Mouse (Mus musculus) ES-Bruce4 (cell line): Measurements from ENCODE around the gene Marc2. TPM values are rescaled to one million over a fixed set of nuclear protein-coding genes. Genes with fewer than 3 reads are reported as not detected.
A peak's percentile ranks its signal among the peaks of the same experiment; 100 is the strongest.

Source experiments
- H3K27ac ChIP-seq: 2 replicates; pipeline ENCODE4 v1.5.1; 2012; ENCODE audit warnings: low read length, inconsistent platforms; ENCODE audit not compliant: insufficient read depth
- H3K27me3 ChIP-seq: 2 replicates; pipeline ENCODE4 v1.6.1; 2012; ENCODE audit warnings: mild to moderate bottlenecking, low read length, inconsistent platforms; ENCODE audit not compliant: control insufficient read depth, poor library complexity, insufficient read depth, severe bottlenecking
- H3K36me3 ChIP-seq: 2 replicates; pipeline ENCODE4 v1.6.1; 2012; ENCODE audit warnings: inconsistent platforms, mild to moderate bottlenecking, low read length, moderate library complexity; ENCODE audit not compliant: control insufficient read depth, poor library complexity, insufficient read depth, severe bottlenecking
- H3K4me1 ChIP-seq: one replicate; pipeline ENCODE4 v1.8.1; 2011; ENCODE audit warnings: low read length; ENCODE audit not compliant: control insufficient read depth, insufficient read depth
- H3K4me3 ChIP-seq: 2 replicates; pipeline ENCODE4 v1.5.1; 2011; ENCODE audit warnings: low read depth, mild to moderate bottlenecking, low read length
- H3K9ac ChIP-seq: 2 replicates; pipeline ENCODE4 v1.6.1; 2012; ENCODE audit warnings: low read depth, mild to moderate bottlenecking, inconsistent platforms; ENCODE audit not compliant: poor library complexity, severe bottlenecking
- H3K9me3 ChIP-seq: replicated peaks from 2 replicates; pipeline ENCODE4 v1.6.1; 2012; ENCODE audit warnings: mild to moderate bottlenecking, low read length, inconsistent platforms; ENCODE audit not compliant: control insufficient read depth, poor library complexity, insufficient read depth, severe bottlenecking
- CTCF ChIP-seq: IDR thresholded peaks from one replicate; pipeline ENCODE4 v1.8.1; 2011; ENCODE audit warnings: low read depth, low read length
- EP300 ChIP-seq: IDR thresholded peaks from 2 replicates; pipeline ENCODE4 v1.6.1; 2011; ENCODE audit warnings: low read depth, low read length; ENCODE audit not compliant: insufficient read depth
- POLR2A ChIP-seq: IDR thresholded peaks from one replicate; pipeline ENCODE4 v1.8.1; 2011; ENCODE audit warnings: low read length; ENCODE audit not compliant: insufficient read depth
- polyA plus RNA-seq: library from polyadenylated mRNA; stranded (reverse); fragments of >200 nt; gene quantifications from 2 replicates; pipeline ENCODE4 v1.2.4, GENCODE M21; 2011; ENCODE audit warnings: low read depth; ENCODE audit not compliant: missing spikeins, insufficient read depth, insufficient read length

Marc2 gene
- polyA plus RNA-seq, 1 experiment: 77.4 TPM

- no peak overlapping the region for H3K27ac ChIP-seq
Measured at GRCm38 (mm10) chr1:184860276-184860675, 14.0 kb upstream of the Marc2 start.

GRCm38 (mm10) chr1:184858253-184858652 is 12.0 kb upstream of the Marc2 start:
- Histone ChIP-seq H3K27me3 (no peaks in the 10 kb centered on the region), H3K36me3 (no peaks in the 10 kb centered on the region), H3K4me1 (no peaks in the 10 kb centered on the region), H3K9ac (no peak overlapping the region), H3K4me3 (no peak overlapping the region), H3K27ac (no peak overlapping the region), H3K9me3 (no peaks in the 10 kb centered on the region)
- TF ChIP-seq EP300 (no peak), CTCF (no peak), POLR2A (no peak)

More at GRCm38 (mm10) chr1:184860276-184860675, 14.0 kb upstream of the Marc2 start:
- no peak overlapping the region for H3K9ac ChIP-seq
- no peaks in the 10 kb centered on the region for H3K36me3 ChIP-seq
- no peaks in the 10 kb centered on the region for H3K9me3 ChIP-seq
- H3K27me3 ChIP-seq: no peaks in the 10 kb centered on the region
- no peak for TF ChIP-seq POLR2A
- no peak for TF ChIP-seq CTCF
- TF ChIP-seq EP300: no peak
- no peak overlapping the region for H3K4me3 ChIP-seq
- H3K4me1 ChIP-seq: no peaks in the 10 kb centered on the region

- no peaks in the 10 kb centered on the region for H3K4me1 ChIP-seq
- no peak overlapping the region for H3K9ac ChIP-seq
- H3K4me3 ChIP-seq: no peak overlapping the region
- no peaks in the 10 kb centered on the region for H3K9me3 ChIP-seq
- TF ChIP-seq EP300 (no peak), POLR2A (no peak), CTCF (no peak)
- no peaks in the 10 kb centered on the region for H3K36me3 ChIP-seq
- no peak overlapping the region for H3K27ac ChIP-seq
- H3K27me3 ChIP-seq: no peaks in the 10 kb centered on the region
Measured at GRCm38 (mm10) chr1:184857216-184857615, 11.0 kb upstream of the Marc2 start.

- Histone ChIP-seq H3K27ac (no peak overlapping the region), H3K27me3 (no peaks in the 10 kb centered on the region), H3K4me1 (no peaks in the 10 kb centered on the region), H3K36me3 (no peaks in the 10 kb centered on the region), H3K4me3 (no peak overlapping the region), H3K9ac (no peak overlapping the region), H3K9me3 (no peaks in the 10 kb centered on the region)
- TF ChIP-seq EP300 (no peak), CTCF (no peak), POLR2A (no peak)
Measured at GRCm38 (mm10) chr1:184853922-184854321, 7.7 kb upstream of the Marc2 start.

- Histone ChIP-seq H3K27me3 (no peaks in the 10 kb centered on the region), H3K36me3 (no peaks in the 10 kb centered on the region), H3K4me3 (no peak overlapping the region), H3K9me3 (no peaks in the 10 kb centered on the region), H3K27ac (no peak overlapping the region), H3K4me1 (no peaks in the 10 kb centered on the region), H3K9ac (no peak overlapping the region)
- TF ChIP-seq EP300 (no peak), POLR2A (no peak), CTCF (peak; percentile 65)
Measured at GRCm38 (mm10) chr1:184853339-184853738, 7.1 kb upstream of the Marc2 start.

- Histone ChIP-seq H3K4me3 (no peak overlapping the region), H3K27me3 (no peaks in the 10 kb centered on the region), H3K9ac (no peak overlapping the region), H3K36me3 (no peaks in the 10 kb centered on the region), H3K9me3 (no peaks in the 10 kb centered on the region), H3K4me1 (no peaks in the 10 kb centered on the region), H3K27ac (no peak overlapping the region)
- peak; percentile 33 for TF ChIP-seq CTCF
- TF ChIP-seq POLR2A: no peak
- 0 out of 2 replicates have a peak, but pooled peaks have one; percentile 10 for TF ChIP-seq EP300
Measured at GRCm38 (mm10) chr1:184851741-184852618, 5.7 kb upstream of the Marc2 start.
